Mouse (Mus musculus) cortical plate, adult 2 months (tissue): Measurements from ENCODE around the gene Hydin. TPM values are rescaled to one million over a fixed set of nuclear protein-coding genes. Genes with fewer than 3 reads are reported as not detected.

Experiments used
- H3K27ac ChIP-seq: fragments of 200-500 bp; 2 replicates; pipeline ENCODE4 v1.5.1; 2012; ENCODE audit warnings: low read length, control low read depth, inconsistent platforms; ENCODE audit not compliant: insufficient read depth
- H3K4me1 ChIP-seq: fragments of 200-500 bp; 2 replicates; pipeline ENCODE4 v1.6.1; 2011; ENCODE audit warnings: low read length; ENCODE audit not compliant: control insufficient read depth, insufficient read depth
- H3K4me3 ChIP-seq: fragments of 200-500 bp; 2 replicates; pipeline ENCODE4 v1.5.1; 2011; ENCODE audit warnings: mild to moderate bottlenecking, low read length, control low read depth; ENCODE audit not compliant: insufficient read depth
- CTCF ChIP-seq: fragments of 200-500 bp; IDR thresholded peaks from 2 replicates; pipeline ENCODE4 v1.5.1; 2011; ENCODE audit warnings: mild to moderate bottlenecking, control low read depth, low read length; ENCODE audit not compliant: insufficient read depth; ENCODE audit errors: extremely low read depth
- POLR2A ChIP-seq: fragments of 200-500 bp; IDR thresholded peaks from 2 replicates; pipeline ENCODE4 v1.6.1; 2011; ENCODE audit warnings: mild to moderate bottlenecking, low read length, control low read depth; ENCODE audit not compliant: insufficient read depth; ENCODE audit errors: extremely low read depth
- polyA plus RNA-seq: library from polyadenylated mRNA; depleted of rRNA; stranded (reverse); fragments of >200 nt; gene quantifications from 2 replicates; pipeline ENCODE4 v1.2.3, GENCODE M21; 2012

The Hydin gene
- polyA plus RNA-seq, 1 experiment, result 0.23 TPM

GRCm38 (mm10) chr8:110617801-110618358 lies 351.1 kb downstream of the Hydin start:
- no peak for TF ChIP-seq CTCF
- Histone ChIP-seq H3K4me3 (peak overlapping the region; percentile 70), H3K4me1 (peaks cover 10% of the 10 kb centered on the region), H3K27ac (no peak overlapping the region)

GRCm38 (mm10) chr8:110618391-110619207 lies 351.8 kb downstream of the Hydin start, which contains the start of gene Vac14:
Vac14 (plus strand) TSS chr8:110618585.
- Histone ChIP-seq H3K27ac (no peak within 1 kb of the TSS), H3K4me3 (peak within 1 kb of the TSS; percentile 70), H3K4me1 (peaks cover 10% of the 10 kb centered on the region)
- TF ChIP-seq CTCF (no peak), POLR2A (peak; percentile 62; the same call in 1 of the 2 replicates)

GRCm38 (mm10) chr8:110619208-110619574 lies 352.4 kb downstream of the Hydin start:
- TF ChIP-seq CTCF, result no peak
- TF ChIP-seq POLR2A, result no peak
- H3K4me1 ChIP-seq, result peaks cover 10% of the 10 kb centered on the region
- peak overlapping the region; percentile 70 for H3K4me3 ChIP-seq
- H3K27ac ChIP-seq, result no peak overlapping the region

- H3K27ac ChIP-seq, result no peak overlapping the region
- H3K4me3 ChIP-seq, result peak overlapping the region; percentile 70; the same call in 1 of the 2 replicates
- TF ChIP-seq POLR2A (no peak), CTCF (no peak)
- peaks cover 10% of the 10 kb centered on the region for H3K4me1 ChIP-seq
Observed at GRCm38 (mm10) chr8:110619919-110620318, 353.1 kb downstream of the Hydin start.

- TF ChIP-seq POLR2A, result no peak
- no peak for TF ChIP-seq CTCF
- no peak overlapping the region for H3K27ac ChIP-seq
- no peak overlapping the region for H3K4me3 ChIP-seq
- peaks cover 5% of the 10 kb centered on the region for H3K4me1 ChIP-seq
Observed at GRCm38 (mm10) chr8:110626431-110626830, 359.7 kb downstream of the Hydin start.

- peak; percentile 50 for TF ChIP-seq CTCF
- no peak for TF ChIP-seq POLR2A
- Histone ChIP-seq H3K4me3 (no peak overlapping the region), H3K27ac (no peak overlapping the region), H3K4me1 (peaks cover 5% of the 10 kb centered on the region)
Observed at GRCm38 (mm10) chr8:110629245-110630063, 362.7 kb downstream of the Hydin start.

GRCm38 (mm10) chr8:110630079-110630478 lies 363.3 kb downstream of the Hydin start:
- no peak overlapping the region for H3K4me3 ChIP-seq
- TF ChIP-seq CTCF (no peak), POLR2A (no peak)
- H3K27ac ChIP-seq, result no peak overlapping the region
- H3K4me1 ChIP-seq, result peaks cover 5% of the 10 kb centered on the region

- TF ChIP-seq POLR2A (no peak), CTCF (no peak)
- Histone ChIP-seq H3K4me1 (peaks cover 5% of the 10 kb centered on the region), H3K27ac (no peak overlapping the region), H3K4me3 (no peak overlapping the region)
Observed at GRCm38 (mm10) chr8:110630571-110631071, 363.8 kb downstream of the Hydin start.

GRCm38 (mm10) chr8:110631201-110631600 lies 364.4 kb downstream of the Hydin start:
- no peak for TF ChIP-seq POLR2A
- Histone ChIP-seq H3K4me1 (peaks cover 5% of the 10 kb centered on the region), H3K4me3 (no peak overlapping the region), H3K27ac (no peak overlapping the region)
